Mouse (Mus musculus) kidney, adult 8-10 months (tissue): ENCODE measurements around the gene Prdm1.
A peak's percentile ranks its signal among the peaks of the same experiment; 100 is the strongest.

Experiments
- DNase-seq, 2 experiments: peaks; one replicate each; pipeline ENCODE4 v3.0.0; 2022

Gene Prdm1

GRCm38 (mm10) chr10:44456757-44457595, 71.3 kb downstream of the Prdm1 start:
- DNase-seq, result peak in 1 of 2 experiments; percentile 25

GRCm38 (mm10) chr10:44454753-44455152, 73.5 kb downstream of the Prdm1 start:
- DNase-seq, result peak; percentile 29 to 33

- DNase-seq, result no peak
Observed at GRCm38 (mm10) chr10:44454111-44454510, 74.2 kb downstream of the Prdm1 start.

GRCm38 (mm10) chr10:44450835-44451234, 77.5 kb downstream of the Prdm1 start:
- no peak for DNase-seq

- no peak for DNase-seq
Observed at GRCm38 (mm10) chr10:44450108-44450507, 78.2 kb downstream of the Prdm1 start.

GRCm38 (mm10) chr10:44449666-44450065, 78.6 kb downstream of the Prdm1 start:
- DNase-seq, result no peak

- no peak for DNase-seq
Observed at GRCm38 (mm10) chr10:44448165-44448564, 80.1 kb downstream of the Prdm1 start.

GRCm38 (mm10) chr10:44447406-44448139, 80.7 kb downstream of the Prdm1 start:
- DNase-seq, result peak; percentile 24 to 52

- DNase-seq, result no peak
Observed at GRCm38 (mm10) chr10:44447001-44447400, 81.3 kb downstream of the Prdm1 start.

GRCm38 (mm10) chr10:44444415-44444814, 83.9 kb downstream of the Prdm1 start:
- no peak for DNase-seq

GRCm38 (mm10) chr10:44443696-44444095, 84.6 kb downstream of the Prdm1 start:
- DNase-seq, result no peak

- DNase-seq, result no peak
Observed at GRCm38 (mm10) chr10:44439732-44440131, 88.6 kb downstream of the Prdm1 start.

- no peak for DNase-seq
Observed at GRCm38 (mm10) chr10:44437614-44438013, 90.7 kb downstream of the Prdm1 start.

GRCm38 (mm10) chr10:44435956-44436355, 92.3 kb downstream of the Prdm1 start:
- no peak for DNase-seq

GRCm38 (mm10) chr10:44434702-44435181, 93.6 kb downstream of the Prdm1 start:
- peak; percentile 72 to 82 for DNase-seq

- DNase-seq, result no peak
Observed at GRCm38 (mm10) chr10:44432235-44432634, 96.1 kb downstream of the Prdm1 start.

- DNase-seq, result peak; percentile 11 to 55
Observed at GRCm38 (mm10) chr10:44431689-44432088, 96.6 kb downstream of the Prdm1 start.

GRCm38 (mm10) chr10:44429177-44429888, 99.0 kb downstream of the Prdm1 start:
- no peak for DNase-seq

GRCm38 (mm10) chr10:44427891-44428361, 100.4 kb downstream of the Prdm1 start:
- peak; percentile 82 to 94 for DNase-seq

- DNase-seq, result peak; percentile 15 to 39
Observed at GRCm38 (mm10) chr10:44427426-44427825, 100.9 kb downstream of the Prdm1 start.

- peak; percentile 22 to 52 for DNase-seq
Observed at GRCm38 (mm10) chr10:44425013-44425412, 103.3 kb downstream of the Prdm1 start.

- no peak for DNase-seq
Observed at GRCm38 (mm10) chr10:44421896-44422295, 106.4 kb downstream of the Prdm1 start.

- no peak for DNase-seq
Observed at GRCm38 (mm10) chr10:44420211-44420610, 108.1 kb downstream of the Prdm1 start.
